8 mouse cellular contexts compared by ENCODE assay signal in genomic region chr10:19362861-19363260, GRCm38 (mm10). TPM values are rescaled to one million over a fixed set of nuclear protein-coding genes. Genes with fewer than 3 reads are reported as not detected.
DNase-seq lines count a peak whose midpoint lies in the region; ATAC-seq lines count a peak whose summit lies in the region.
"Had no signal": no experiment of that assay in that cellular context is flagged by ENCODE, and none has a peak within 500 bp of the region (broad histone marks: within the 10 kb centered on the region; RNA-seq: fewer than 3 reads in every experiment).

No protein-coding gene starts in this region.

- H3K9ac ChIP-seq in lung, embryonic 15.5 days: no peak overlapping the region
- 0 out of 2 replicates have a peak overlapping the region, but pooled peaks have one; percentile 10 for H3K9ac ChIP-seq in forebrain, embryonic 13.5 days
- H3K9ac ChIP-seq in intestine, embryonic 16.5 days (ENCODE audit: low read depth, low read length): no peak overlapping the region
- no peak overlapping the region for H3K9ac ChIP-seq in neural tube, embryonic 13.5 days

- peak overlapping the region; percentile 8; the same call in 1 of the 2 replicates for H3K4me3 ChIP-seq in lung, embryonic 15.5 days
- H3K4me3 ChIP-seq in forebrain, embryonic 13.5 days: peak overlapping the region; percentile 17
- H3K4me3 ChIP-seq in intestine, embryonic 16.5 days (ENCODE audit: low read length): peak overlapping the region; percentile 25
- no peak overlapping the region; the same call in 1 of the 2 replicates for H3K4me3 ChIP-seq in neural tube, embryonic 13.5 days

- DNase-seq in lung, adult 18-20 months: no peak
- DNase-seq in right cerebral cortex, postnatal 10 days (ENCODE audit: low spot score in 2 of 2): no peak
- DNase-seq in layer of hippocampus, postnatal 14 days (ENCODE audit: low spot score in 2 of 2): no peak

- no peaks in the 10 kb centered on the region for H3K36me3 ChIP-seq in lung, embryonic 15.5 days
- no peaks in the 10 kb centered on the region for H3K36me3 ChIP-seq in forebrain, embryonic 13.5 days (ENCODE audit: poor library complexity, severe bottlenecking)
- H3K36me3 ChIP-seq in intestine, embryonic 16.5 days (ENCODE audit: control insufficient read depth, insufficient read depth, low read length): no peaks in the 10 kb centered on the region
- H3K36me3 ChIP-seq in neural tube, embryonic 13.5 days: no peaks in the 10 kb centered on the region

- peaks cover 84% of the 10 kb centered on the region for H3K27me3 ChIP-seq in lung, embryonic 15.5 days
- peaks cover 91% of the 10 kb centered on the region for H3K27me3 ChIP-seq in forebrain, embryonic 13.5 days
- peaks cover 64% of the 10 kb centered on the region for H3K27me3 ChIP-seq in intestine, embryonic 16.5 days (replicated peaks; ENCODE audit: control insufficient read depth, insufficient read depth, low read length)
- peaks cover 98% of the 10 kb centered on the region for H3K27me3 ChIP-seq in neural tube, embryonic 13.5 days

- H3K27ac ChIP-seq in lung, embryonic 15.5 days: no peak overlapping the region
- H3K27ac ChIP-seq in forebrain, embryonic 13.5 days: no peak overlapping the region
- H3K27ac ChIP-seq in intestine, embryonic 16.5 days (ENCODE audit: low read length): no peak overlapping the region
- no peak overlapping the region for H3K27ac ChIP-seq in neural tube, embryonic 13.5 days (replicated peaks)

- ATAC-seq in lung, embryonic 15.5 days (ENCODE audit: borderline replicate concordance, extremely low read depth, low FRiP score, low TSS enrichment): no peak
- ATAC-seq in forebrain, embryonic 13.5 days: no peak
- no peak for ATAC-seq in intestine, embryonic 16.5 days
- ATAC-seq in neural tube, embryonic 13.5 days (ENCODE audit: low read depth): no peak

- 0 out of 2 replicates have a peak, but pooled peaks cover 3% of the 10 kb centered on the region for H3K4me1 ChIP-seq in lung, embryonic 15.5 days
- H3K4me1 ChIP-seq in forebrain, embryonic 13.5 days: peaks cover 10% of the 10 kb centered on the region; the same call in 1 of the 2 replicates
- peaks cover 5% of the 10 kb centered on the region; the same call in 1 of the 2 replicates for H3K4me1 ChIP-seq in intestine, embryonic 16.5 days (ENCODE audit: control insufficient read depth, insufficient read depth, low read length)
- H3K4me1 ChIP-seq in neural tube, embryonic 13.5 days (replicated peaks): peaks cover 10% of the 10 kb centered on the region

- no peaks in the 10 kb centered on the region for H3K9me3 ChIP-seq in lung, embryonic 15.5 days
- H3K9me3 ChIP-seq in forebrain, embryonic 13.5 days (replicated peaks): no peaks in the 10 kb centered on the region
- H3K9me3 ChIP-seq in intestine, embryonic 16.5 days (ENCODE audit: control insufficient read depth, low read length): no peaks in the 10 kb centered on the region
- no peaks in the 10 kb centered on the region for H3K9me3 ChIP-seq in neural tube, embryonic 13.5 days

- 0 out of 2 replicates have a peak overlapping the region, but pooled peaks have one; percentile 30 for H3K4me2 ChIP-seq in lung, embryonic 15.5 days
- H3K4me2 ChIP-seq in forebrain, embryonic 13.5 days: peak overlapping the region; percentile 44
- H3K4me2 ChIP-seq in intestine, embryonic 16.5 days (ENCODE audit: low read depth, low read length): peak overlapping the region; percentile 29
- peak overlapping the region; percentile 39 for H3K4me2 ChIP-seq in neural tube, embryonic 13.5 days

- 1% methylated on average over 17 of the region's 17 CpGs for WGBS in lung, embryonic 15.5 days
- 2% methylated on average over 17 of the region's 17 CpGs for WGBS in forebrain, embryonic 13.5 days
- WGBS in intestine, embryonic 16.5 days: 1% methylated on average over 17 of the region's 17 CpGs
- WGBS in neural tube, embryonic 13.5 days: under 1% methylated on average over 17 of the region's 17 CpGs

RNA-seq across cellular contexts. Expression of gene Olig3, which starts 6.5 kb away (rescaled TPM):
- polyA plus RNA-seq in lung, embryonic 15.5 days (2015; fragmentation: Nextera tagmentation; extraction: Ambion mirVana): not detected in 2 replicates
- polyA plus RNA-seq in forebrain, embryonic 13.5 days (2015; fragmentation: Nextera tagmentation; extraction: Ambion mirVana): 16.8 and 23.0 TPM in 2 replicates
- not detected in 2 replicates for polyA plus RNA-seq in intestine, embryonic 16.5 days (2015; fragmentation: Nextera tagmentation; extraction: Ambion mirVana)
- polyA plus RNA-seq in neural tube, embryonic 13.5 days (2015; fragmentation: Nextera tagmentation; extraction: Ambion mirVana): 21.5 and 26.3 TPM in 2 replicates
- not detected for total RNA-seq in layer of hippocampus, postnatal 14 days (2021)
- polyA plus RNA-seq: large intestine, adult 2 months had no signal

Comparison
In these comparisons a context has a peak if more than half of its experiments do, and no peak if none do; other contexts are left out.
1. RNA of gene Olig3, which starts 6.5 kb away (polyA plus RNA-seq): 21.5 to 26.3 TPM in neural tube, embryonic 13.5 days and 16.8 to 23.0 TPM in forebrain, embryonic 13.5 days; not detected in intestine, embryonic 16.5 days and not detected in lung, embryonic 15.5 days; every median in the first group is over 10 times any median in the second.
2. Peak in every context shown above with its lines, with median percentiles within 50 percentile points of each other: H3K4me2 ChIP-seq.